Mouse (Mus musculus): ENCODE measurements around the gene Olfr709-ps1. TPM values are rescaled to one million over a fixed set of nuclear protein-coding genes. Genes with fewer than 3 reads are reported as not detected.

The Olfr709-ps1 gene
- polyA plus RNA-seq, 1 experiment from 2014 or later: not detected

Other genes with a start within 250 kb of the Olfr709-ps1 start
- not detected in 2 replicates for gene Olfr694, start 240.4 kb downstream of the Olfr709-ps1 start, polyA plus RNA-seq (2015; fragmentation: Nextera tagmentation; extraction: Ambion mirVana)
- gene Olfr695, start 215.8 kb downstream of the Olfr709-ps1 start, polyA plus RNA-seq (2015; fragmentation: Nextera tagmentation; extraction: Ambion mirVana): not detected in 2 replicates
- not detected in 2 replicates for gene Olfr697, start 189.8 kb downstream of the Olfr709-ps1 start, polyA plus RNA-seq (2015; fragmentation: Nextera tagmentation; extraction: Ambion mirVana)
- gene Olfr698, start 176.8 kb downstream of the Olfr709-ps1 start, polyA plus RNA-seq (2015; fragmentation: Nextera tagmentation; extraction: Ambion mirVana): not detected in 2 replicates
- gene Olfr699, start 139.0 kb downstream of the Olfr709-ps1 start, polyA plus RNA-seq (2015; fragmentation: Nextera tagmentation; extraction: Ambion mirVana): not detected in 2 replicates
- gene Olfr700, start 123.4 kb downstream of the Olfr709-ps1 start, polyA plus RNA-seq (2015; fragmentation: Nextera tagmentation; extraction: Ambion mirVana): not detected in 2 replicates
- not detected in 2 replicates for gene Olfr701, start 118.1 kb downstream of the Olfr709-ps1 start, polyA plus RNA-seq (2015; fragmentation: Nextera tagmentation; extraction: Ambion mirVana)
- gene Olfr702, start 98.3 kb downstream of the Olfr709-ps1 start, polyA plus RNA-seq (2015; fragmentation: Nextera tagmentation; extraction: Ambion mirVana): not detected in 2 replicates
- gene Olfr703, start 88.9 kb downstream of the Olfr709-ps1 start, polyA plus RNA-seq (2015; fragmentation: Nextera tagmentation; extraction: Ambion mirVana): not detected in 2 replicates
- not detected in 2 replicates for gene Olfr704, start 69.0 kb downstream of the Olfr709-ps1 start, polyA plus RNA-seq (2015; fragmentation: Nextera tagmentation; extraction: Ambion mirVana)
- not detected in 2 replicates for gene Olfr705, start 55.3 kb downstream of the Olfr709-ps1 start, polyA plus RNA-seq (2015; fragmentation: Nextera tagmentation; extraction: Ambion mirVana)
- not detected in 2 replicates for gene Olfr706, start 44.1 kb downstream of the Olfr709-ps1 start, polyA plus RNA-seq (2015; fragmentation: Nextera tagmentation; extraction: Ambion mirVana)
- not detected in 2 replicates for gene Olfr707, start 31.0 kb downstream of the Olfr709-ps1 start, polyA plus RNA-seq (2015; fragmentation: Nextera tagmentation; extraction: Ambion mirVana)
- gene Olfr1532-ps1, start 24.2 kb downstream of the Olfr709-ps1 start, polyA plus RNA-seq (2015; fragmentation: Nextera tagmentation; extraction: Ambion mirVana): not detected in 2 replicates
- gene Olfr710, start 16.1 kb upstream of the Olfr709-ps1 start, polyA plus RNA-seq (2015; fragmentation: Nextera tagmentation; extraction: Ambion mirVana): not detected in 2 replicates
- not detected in 2 replicates for gene Olfr6, start 31.7 kb upstream of the Olfr709-ps1 start, polyA plus RNA-seq (2015; fragmentation: Nextera tagmentation; extraction: Ambion mirVana)
- not detected in 2 replicates for gene Olfr711, start 43.2 kb upstream of the Olfr709-ps1 start, polyA plus RNA-seq (2015; fragmentation: Nextera tagmentation; extraction: Ambion mirVana)
- gene Olfr2, start 73.9 kb upstream of the Olfr709-ps1 start, polyA plus RNA-seq (2015; fragmentation: Nextera tagmentation; extraction: Ambion mirVana): not detected in 2 replicates
- not detected in 2 replicates for gene Olfr713, start 99.0 kb upstream of the Olfr709-ps1 start, polyA plus RNA-seq (2015; fragmentation: Nextera tagmentation; extraction: Ambion mirVana)
- gene Olfr714, start 138.8 kb upstream of the Olfr709-ps1 start, polyA plus RNA-seq (2015; fragmentation: Nextera tagmentation; extraction: Ambion mirVana): not detected in 2 replicates
- not detected in 2 replicates for gene Olfr17, start 161.0 kb upstream of the Olfr709-ps1 start, polyA plus RNA-seq (2015; fragmentation: Nextera tagmentation; extraction: Ambion mirVana)
- gene Olfr715b, start 178.2 kb upstream of the Olfr709-ps1 start, polyA plus RNA-seq (2015; fragmentation: Nextera tagmentation; extraction: Ambion mirVana): not detected in 2 replicates
- not detected in 2 replicates for gene Olfr715, start 198.9 kb upstream of the Olfr709-ps1 start, polyA plus RNA-seq (2015; fragmentation: Nextera tagmentation; extraction: Ambion mirVana)
- gene Olfr716, start 206.1 kb upstream of the Olfr709-ps1 start, polyA plus RNA-seq (2015; fragmentation: Nextera tagmentation; extraction: Ambion mirVana): not detected in 2 replicates
- not detected in 2 replicates for gene Nlrp14, start 234.8 kb upstream of the Olfr709-ps1 start, polyA plus RNA-seq (2015; fragmentation: Nextera tagmentation; extraction: Ambion mirVana)

Measured in liver, embryonic 13.5 days (tissue).